Mouse (Mus musculus): Measurements from ENCODE around the gene Sp9. TPM values are rescaled to one million over a fixed set of nuclear protein-coding genes. Genes with fewer than 3 reads are reported as not detected.

The Sp9 gene
- total RNA-seq (2022), result not detected

DNA sequence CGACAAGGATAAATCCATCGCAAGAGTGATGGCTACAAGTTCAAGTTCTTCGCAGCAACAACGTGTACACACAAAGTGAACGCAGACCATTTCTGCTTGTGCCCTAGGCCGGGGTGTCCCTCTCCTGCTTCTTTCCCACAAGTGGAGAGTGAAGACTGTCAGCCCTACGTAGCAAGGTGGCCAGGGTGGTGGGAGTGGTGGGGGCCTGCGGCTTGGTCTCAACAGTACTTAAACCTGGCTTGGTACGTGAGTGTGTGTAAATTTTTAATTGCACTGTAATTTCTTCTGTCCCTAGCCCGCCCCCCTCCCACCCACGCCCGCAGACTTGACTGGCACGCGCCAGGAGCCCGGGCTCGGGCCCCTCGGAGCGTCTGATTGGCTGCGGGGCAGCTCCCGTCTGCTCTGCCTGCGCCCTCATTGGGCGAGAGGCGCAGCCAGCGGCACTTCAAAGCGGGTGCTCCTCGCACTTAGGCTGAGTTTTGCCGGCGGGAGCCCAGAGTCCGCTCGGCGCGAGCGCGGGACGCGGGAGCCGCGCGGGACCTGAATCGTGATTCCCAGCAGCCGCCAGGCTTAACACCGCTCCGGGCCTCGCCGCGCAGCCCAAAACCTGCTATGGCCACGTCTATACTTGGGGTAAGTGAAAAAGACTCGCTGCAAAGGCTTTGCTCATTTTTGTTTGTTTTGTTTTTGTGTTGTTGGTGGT lies at the start of gene Sp9:
Sp9 (plus strand) TSS at position 467 of the 703 bp plus-strand sequence.
- DNase-seq (ENCODE audit: low spot score in 2 of 2), result no peak

DNA sequence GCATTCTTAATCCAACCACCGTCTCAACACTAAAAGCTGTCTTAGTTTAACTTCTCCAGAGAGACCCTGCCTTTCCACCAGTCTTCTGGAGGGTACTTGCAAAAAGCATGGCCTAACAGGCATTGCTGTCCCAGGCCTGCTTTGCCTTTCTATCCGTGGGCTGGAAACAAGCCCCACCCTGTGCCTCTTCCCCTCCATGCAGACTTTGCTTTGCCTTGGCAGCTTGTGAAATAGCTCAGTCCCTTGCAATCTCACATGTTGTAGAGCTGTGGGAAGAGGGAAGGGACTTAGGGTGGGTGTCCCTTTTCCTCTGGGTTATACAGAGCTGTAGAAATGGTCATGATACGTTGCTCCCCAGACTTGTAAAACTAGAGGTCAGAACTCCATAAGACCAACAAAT lies 40.6 kb upstream of the Sp9 start:
- no peak for DNase-seq (ENCODE audit: low spot score in 2 of 2)

DNA sequence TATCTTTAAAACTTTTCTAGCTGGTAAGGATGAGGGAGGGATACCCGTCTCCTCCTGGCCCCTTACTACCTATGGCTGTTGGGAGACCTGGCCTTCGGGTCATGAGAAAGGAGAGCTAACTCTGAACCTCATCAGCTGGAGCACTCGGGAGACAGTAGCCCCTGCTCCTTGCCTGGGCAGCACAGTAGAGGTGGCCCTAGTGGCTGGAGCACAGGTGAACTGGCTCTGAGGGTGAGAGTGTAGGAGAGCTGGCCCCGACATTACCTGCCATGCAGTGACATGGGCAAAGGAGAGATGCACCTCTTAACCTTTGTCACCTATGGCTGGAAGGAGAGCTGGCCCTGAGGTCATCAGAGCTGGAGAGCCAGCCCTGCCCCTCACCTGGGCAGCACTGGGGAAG lies 30.4 kb upstream of the Sp9 start:
- DNase-seq (ENCODE audit: low spot score in 2 of 2), result no peak

DNA sequence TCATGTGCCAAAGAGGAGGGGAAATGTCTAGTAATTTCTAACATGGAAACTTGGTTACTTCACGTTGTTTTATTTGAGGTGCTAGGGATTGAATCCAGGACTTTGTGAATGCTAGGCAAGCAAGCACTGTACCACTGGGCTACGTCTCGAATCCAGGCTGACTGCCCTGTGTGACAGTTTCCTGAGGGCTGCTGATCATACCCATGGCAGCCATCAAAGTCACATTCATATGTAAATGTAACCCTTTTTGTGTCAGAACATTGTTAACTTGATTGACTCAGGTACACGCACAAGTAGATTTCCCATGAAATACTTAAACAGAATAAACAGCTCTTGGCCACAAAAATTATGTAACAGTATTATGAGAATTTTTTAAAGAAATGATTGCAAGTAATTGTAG lies 23.0 kb upstream of the Sp9 start:
- no peak for DNase-seq (ENCODE audit: low spot score in 2 of 2)

DNA sequence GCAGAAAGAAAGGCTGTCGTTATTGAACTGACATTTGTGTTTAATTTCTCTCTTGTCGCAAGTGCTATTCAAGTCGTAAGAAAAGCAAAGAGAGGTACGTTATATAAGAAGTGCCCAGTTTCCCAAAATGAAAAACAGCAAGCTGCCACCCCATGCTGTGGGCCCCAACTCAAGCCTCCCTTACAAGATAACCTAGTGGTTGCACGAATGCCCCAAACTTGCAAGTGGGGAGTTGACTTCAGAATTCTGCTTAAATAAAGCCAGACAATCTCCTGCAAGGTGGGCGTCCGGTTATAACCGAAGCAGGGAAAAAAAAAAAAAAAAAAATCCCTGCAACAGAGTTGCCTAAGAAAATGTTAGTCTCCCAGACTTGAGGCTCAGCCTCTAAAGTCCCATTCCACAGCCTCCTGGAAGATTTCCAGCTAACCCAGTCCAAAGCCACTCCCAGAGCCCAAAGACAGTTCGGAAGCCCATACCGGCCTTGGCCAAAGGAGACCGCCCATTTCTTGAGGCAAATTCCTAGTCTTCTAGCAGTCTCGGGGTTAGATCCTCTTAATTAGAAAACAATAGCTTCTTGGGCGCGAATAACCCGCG lies 8.5 kb upstream of the Sp9 start:
- DNase-seq (ENCODE audit: low spot score in 2 of 2), result no peak

DNA sequence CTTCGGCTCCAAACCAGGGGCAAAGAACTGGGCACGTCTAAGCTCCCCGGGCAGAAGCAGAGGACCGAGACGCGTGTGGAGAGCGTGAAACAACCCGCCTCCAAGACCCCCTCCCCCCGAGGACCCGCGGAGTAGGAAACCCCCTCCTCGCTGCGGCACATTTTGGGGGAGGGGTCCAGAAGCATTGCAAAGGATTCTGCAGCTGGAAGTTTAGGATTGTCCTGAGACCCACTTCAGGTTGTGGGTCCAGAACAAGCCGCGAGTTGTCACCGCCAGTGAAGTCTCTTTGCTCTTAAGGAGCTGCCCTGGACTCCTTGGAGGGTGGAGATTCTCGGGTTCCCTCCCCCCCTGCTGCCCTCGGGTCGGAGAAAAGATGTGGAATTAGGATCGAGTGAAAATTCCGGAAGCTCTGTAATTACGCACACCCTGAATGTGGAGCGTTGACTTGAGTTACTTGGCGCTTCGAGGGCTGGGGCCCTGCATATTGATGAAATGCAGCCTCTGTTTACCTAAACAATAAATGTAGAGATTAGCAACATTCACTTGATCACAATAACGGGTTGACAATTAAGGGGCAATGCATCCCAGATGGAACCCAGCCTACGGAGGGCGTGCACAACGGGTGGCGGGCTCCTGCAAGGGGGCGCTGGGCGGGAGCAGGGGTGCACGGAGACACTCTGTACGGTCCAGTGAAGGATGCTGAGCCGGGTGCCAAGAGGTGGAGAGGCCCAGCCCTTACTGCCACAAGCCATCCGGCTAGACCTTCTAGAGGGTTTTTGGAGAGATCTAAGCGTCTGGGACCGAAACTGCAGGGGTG lies 7.7 kb upstream of the Sp9 start:
- no peak for DNase-seq (ENCODE audit: low spot score in 2 of 2)

DNA sequence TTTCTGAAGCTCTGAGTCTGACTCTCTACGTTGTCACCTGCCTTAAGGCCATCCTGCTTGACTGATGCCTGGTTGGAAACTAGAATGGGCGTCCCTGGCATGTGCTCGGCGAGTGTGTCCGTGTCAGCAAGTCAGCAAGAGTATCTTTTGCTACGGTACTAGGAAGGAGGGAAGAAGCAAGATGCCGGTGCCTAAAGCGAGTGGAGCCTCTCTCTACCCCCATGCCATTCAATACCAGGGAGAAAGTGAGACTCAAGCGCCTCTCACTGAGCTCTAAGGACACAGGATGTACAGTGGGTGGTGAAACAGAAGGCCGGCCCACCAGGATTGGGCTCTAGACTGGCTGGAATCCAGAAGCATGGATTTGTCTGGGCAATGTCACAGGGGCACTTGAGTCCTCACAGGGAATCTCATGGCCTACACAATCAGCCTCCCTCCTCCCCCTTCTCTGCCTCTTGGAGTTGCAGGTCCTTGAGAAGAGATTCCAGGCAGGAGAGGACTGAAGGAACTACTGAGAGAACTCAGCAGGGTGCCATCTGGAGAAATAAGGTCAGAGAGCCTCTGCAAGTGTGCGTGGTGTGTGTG lies 7.0 kb upstream of the Sp9 start:
- no peak for DNase-seq (ENCODE audit: low spot score in 2 of 2)

DNA sequence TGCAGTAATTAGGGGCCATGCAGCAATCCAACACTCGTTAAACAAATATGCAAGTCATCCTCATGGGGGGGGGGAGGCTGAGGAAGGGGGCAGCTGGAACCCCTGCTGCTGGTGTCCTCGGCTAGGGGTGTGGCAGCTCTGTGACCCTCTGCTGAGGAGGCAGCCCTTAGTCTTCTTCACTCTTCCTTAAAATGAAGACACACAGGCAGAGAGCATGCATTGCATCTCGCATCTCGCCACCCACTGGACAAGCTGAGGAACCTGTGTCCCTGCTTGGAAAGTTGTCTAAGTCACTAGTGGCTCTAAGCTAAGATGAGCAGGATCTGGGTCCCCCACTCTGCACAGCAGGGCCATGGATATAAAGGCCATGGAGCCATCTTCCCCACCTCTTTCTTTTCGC lies 5.7 kb upstream of the Sp9 start:
- no peak for DNase-seq (ENCODE audit: low spot score in 2 of 2)

DNA sequence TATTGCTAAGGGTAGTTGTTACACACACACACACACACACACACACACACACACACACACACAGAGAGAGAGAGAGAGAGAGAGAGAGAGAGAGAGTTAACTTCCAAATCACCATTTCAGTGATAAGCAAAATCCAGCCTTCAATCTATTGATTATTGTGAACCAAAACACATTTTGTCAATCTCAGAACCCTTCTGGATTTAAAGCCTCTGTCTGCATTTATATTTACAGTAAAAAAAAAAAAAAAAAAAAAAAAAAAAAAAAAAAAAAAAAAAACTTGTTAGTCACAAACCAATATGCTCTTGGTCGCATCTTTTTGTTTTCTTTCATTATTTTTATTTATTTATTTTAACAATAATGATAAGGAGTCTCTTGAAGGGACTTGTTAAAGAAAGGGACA lies 5.1 kb upstream of the Sp9 start:
- no peak for DNase-seq (ENCODE audit: low spot score in 2 of 2)

DNA sequence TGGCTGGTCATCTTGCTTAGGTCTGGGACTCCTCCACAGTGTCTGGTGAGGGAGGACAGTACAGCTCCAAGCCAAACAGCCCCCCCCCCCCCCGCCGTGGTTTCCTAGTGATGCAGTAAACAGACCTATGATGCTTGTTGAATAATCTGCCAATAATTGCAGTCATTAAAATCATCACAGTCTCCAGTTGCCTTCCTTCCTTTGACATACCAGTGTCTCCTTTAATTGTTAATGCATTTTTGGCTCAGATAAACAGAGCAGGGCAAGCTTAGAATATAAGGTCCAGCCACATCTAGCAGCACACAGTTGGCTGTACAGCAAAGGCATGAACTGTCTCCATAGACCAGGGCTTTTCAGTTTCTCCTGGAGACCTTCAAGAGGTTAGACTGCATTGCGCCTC lies 4.5 kb upstream of the Sp9 start:
- DNase-seq (ENCODE audit: low spot score in 2 of 2), result no peak

DNA sequence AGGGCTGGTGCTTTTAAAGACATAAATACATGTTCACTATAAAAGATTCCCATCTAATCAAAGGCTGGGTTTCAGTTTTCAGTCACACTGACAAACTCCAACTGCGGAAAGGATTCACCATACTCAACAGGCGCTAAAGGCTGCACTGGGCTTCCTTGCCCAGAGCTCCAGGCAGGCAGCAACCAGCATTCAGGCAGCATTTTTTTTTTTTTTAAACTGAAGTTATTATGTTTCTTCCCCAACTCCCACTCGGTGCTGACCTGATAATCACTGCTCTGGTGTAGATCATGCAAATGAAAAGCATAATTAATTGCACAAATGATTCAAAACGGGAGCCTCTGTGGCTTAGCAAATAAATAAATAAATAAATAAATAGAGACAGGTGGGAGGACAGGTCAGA lies 3.9 kb upstream of the Sp9 start:
- no peak for DNase-seq (ENCODE audit: low spot score in 2 of 2)

DNA sequence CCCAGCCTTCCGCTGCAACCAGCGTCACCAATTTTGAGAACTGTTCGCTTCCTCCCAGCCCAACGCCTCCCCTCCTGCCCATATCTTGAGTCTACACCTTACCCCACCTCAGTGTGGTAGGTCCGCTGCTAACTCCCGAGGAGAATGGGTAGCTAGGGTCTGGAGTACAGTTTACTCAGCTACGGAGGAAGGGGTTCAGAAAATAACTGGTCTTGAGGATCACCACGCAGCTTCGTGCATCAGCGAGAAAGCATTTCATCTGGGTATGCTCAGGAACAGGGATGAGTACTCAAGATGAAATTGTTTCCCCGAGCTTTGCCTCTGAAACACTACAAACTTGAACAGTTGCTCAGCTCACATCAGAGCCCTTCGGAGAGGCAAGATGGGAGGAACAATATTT lies 3.4 kb upstream of the Sp9 start:
- DNase-seq (ENCODE audit: low spot score in 2 of 2), result no peak

DNA sequence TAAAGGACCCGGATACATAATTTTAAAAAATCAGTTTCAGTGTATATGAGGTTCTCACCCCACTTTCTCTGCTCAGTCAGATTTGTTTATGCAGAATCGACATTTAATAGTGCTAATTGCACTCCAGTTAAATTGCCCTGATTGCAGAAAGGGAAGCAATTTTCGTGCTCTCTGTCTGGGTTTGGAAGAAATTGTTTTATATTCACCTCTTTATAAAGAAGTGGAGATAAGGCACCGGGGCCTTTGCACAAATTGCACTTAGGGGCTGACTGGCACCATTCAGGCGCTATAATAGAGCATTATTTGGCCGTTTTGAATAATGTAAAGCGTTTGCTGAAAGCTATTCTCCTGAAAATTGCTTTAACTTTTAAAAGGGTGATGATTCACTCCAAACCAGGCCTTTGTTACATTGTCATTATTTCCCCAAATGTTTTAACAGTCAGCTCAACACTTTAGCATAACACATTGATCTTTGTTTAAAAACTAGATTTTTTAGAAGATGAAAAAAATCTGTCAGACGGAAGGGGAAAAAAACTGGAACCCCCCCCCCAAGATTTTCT lies 2.8 kb upstream of the Sp9 start:
- no peak for DNase-seq (ENCODE audit: low spot score in 2 of 2)

DNA sequence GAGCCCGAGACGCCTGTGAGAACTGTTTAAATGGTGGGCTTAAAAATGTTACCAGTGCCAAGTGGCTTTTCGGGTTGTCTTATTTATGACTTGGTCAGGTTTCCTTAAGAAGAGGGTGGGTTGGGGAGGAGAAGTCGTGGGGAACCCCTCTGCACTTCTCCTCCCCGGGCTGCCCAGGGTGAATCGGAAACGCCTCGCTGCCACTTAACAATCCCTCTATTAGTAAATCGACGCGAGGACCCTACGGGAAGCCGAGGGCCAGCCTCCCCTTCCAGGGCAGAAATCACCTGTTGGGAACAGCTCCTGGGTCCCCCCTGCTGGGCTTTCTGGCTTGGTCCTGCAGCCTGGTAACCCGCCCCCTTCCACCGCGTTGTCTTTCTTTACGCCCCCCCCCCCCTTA lies 2.1 kb upstream of the Sp9 start:
- no peak for DNase-seq (ENCODE audit: low spot score in 2 of 2)

DNA sequence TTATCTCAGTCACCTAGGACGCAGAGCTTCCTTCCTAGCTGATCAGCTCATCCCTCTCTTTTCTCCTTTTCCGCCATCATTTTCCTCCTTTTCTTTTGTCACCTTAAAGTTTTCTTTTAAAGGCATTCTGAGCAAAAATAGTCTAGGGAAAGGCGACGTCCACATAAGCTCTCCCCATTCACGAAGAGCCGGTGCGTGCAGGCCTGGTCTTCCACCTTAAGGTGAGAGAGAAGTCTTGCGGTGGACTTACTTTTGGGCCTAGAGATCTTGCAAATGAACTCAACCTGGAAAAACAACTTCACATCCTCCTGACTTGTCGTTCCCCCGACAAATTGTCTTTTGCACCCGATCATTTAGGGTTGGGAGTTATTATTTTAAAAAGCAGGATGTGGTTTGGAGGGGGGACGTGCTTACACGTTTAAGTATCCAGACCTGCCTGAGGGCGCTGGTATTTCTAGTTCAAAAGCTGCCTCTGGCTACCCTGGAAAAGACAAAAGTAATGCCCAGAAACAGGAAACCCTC lies 1.6 kb upstream of the Sp9 start:
- DNase-seq (ENCODE audit: low spot score in 2 of 2), result no peak

DNA sequence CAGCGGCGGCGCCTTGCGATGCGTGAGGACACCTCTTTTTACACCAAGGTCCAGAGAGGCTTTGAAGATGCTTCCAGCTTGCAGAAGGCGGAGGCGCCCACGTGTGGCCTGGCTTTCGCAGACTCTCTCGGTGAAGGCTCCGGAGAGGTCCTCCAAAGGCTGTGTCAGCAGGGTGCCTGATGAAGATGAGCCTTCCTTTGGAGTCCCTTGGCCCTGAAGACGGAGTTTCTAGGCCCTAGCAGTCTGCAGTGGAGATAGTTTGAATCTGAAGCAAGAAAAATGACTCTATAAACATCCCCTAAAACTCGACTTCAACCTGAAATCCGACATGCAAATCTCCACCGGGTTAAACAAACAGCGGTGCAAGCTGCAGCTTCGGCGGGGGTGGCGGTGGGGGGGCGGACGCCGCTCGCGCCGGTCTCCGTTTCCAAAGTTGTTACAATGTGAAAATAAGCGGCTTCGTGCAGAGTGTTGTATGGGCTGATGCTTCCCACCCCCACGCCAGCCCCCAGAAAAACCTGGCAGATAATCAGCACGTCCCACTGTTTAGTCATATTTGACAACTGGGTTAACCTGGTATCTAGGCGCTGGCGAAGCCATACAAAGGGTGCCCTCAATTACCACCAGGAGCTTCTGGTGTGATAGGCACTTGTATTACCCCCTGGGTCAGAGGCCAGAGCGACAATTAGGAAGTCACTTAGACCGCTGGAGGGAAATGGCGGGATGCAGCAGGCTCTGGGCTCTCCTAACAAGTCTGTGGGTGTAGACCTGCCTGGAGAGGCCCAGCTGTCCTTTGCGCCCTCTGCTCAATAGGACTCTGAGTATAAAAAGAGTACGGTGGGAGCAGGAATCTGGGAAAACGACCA lies 899 bp upstream of the Sp9 start:
- no peak for DNase-seq (ENCODE audit: low spot score in 2 of 2)

DNA sequence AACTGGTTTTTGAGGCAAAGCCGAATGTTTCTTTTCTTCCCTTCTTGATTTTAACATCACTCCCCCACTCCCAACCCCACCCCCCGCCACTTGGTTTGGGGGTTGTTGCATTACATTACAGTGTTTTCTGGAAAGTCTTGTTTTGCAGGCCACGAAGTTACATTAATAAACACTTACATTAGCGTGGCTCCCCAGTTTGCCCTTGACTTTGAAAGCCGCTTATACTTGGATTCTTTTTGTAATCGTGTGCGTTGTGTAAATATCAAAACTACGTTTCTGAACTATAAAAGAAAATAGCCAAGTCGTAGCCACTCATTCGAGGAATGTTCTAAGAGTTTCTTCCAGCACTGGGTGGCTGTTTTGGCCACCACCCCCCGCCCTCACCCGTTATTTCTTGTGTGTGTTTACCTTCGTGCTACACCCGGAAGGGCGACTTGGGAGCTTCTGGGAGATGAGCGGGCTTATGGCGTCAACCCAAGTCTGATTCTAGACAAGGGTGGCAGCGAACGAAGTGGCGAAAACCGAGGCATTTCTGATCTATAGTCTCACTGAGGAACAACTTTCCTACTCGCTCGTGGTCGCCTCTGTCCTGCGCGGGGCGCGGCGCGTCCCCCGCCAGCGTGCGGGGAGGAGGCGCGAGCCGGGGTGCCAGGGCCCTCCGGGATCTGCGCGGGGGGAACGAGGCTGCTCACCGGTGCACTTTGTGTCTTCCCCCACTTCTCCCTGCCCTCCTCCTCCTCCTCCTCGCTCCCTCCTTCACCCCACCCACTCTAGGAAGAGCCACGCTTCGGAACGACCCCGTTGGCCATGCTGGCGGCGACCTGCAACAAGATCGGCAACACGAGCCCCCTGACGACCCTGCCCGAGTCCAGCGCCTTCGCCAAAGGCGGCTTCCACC lies 875 bp downstream of the Sp9 start:
- DNase-seq (ENCODE audit: low spot score in 2 of 2), result no peak

DNA sequence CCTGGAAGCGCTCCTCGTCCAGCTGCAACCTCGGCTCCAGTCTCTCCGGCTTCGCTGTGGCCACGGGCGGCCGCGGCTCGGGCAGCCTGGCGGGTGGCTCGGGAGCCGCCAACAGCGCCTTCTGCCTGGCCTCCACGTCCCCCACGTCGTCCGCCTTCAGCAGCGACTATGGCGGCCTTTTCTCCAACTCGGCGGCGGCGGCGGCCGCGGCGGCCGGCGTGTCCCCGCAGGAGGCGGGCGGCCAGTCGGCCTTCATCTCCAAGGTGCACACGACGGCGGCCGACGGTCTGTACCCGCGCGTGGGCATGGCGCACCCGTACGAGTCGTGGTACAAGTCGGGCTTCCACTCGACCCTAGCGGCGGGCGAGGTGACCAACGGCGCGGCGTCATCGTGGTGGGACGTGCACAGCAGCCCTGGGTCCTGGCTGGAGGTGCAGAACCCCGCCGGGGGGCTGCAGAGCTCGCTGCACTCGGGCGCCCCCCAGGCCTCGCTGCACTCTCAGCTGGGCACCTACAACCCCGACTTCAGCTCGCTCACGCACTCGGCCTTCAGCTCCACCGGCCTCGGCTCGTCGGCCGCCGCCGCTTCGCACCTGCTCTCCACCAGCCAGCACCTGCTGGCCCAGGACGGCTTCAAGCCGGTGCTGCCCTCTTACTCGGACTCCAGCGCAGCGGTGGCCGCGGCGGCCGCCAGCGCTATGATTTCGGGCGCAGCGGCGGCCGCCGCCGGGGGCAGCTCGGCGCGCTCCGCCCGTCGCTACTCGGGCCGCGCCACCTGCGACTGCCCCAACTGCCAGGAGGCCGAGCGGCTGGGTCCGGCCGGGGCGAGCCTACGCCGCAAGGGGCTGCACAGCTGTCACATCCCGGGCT lies 1.8 kb downstream of the Sp9 start:
- DNase-seq (ENCODE audit: low spot score in 2 of 2), result no peak

All from gastrocnemius, adult 8-10 months (tissue).